Mouse (Mus musculus) lung, embryonic 14.5 days (tissue): ENCODE data around the gene Tnfrsf11a. TPM values are rescaled to one million over a fixed set of nuclear protein-coding genes. Genes with fewer than 3 reads are reported as not detected.

ENCODE experiments used
- ATAC-seq: fragments of 200-750 bp; cut with Nextera tagmentation; 2 replicates; pipeline ENCODE4 v1.8.0; 2017; ENCODE audit warnings: mild to moderate bottlenecking, moderate TSS enrichment, moderate library complexity; ENCODE audit not compliant: insufficient read depth
- DNase-seq: peaks from one replicate; pipeline ENCODE4 v3.0.0-alpha.2; 2015
- H3K27ac ChIP-seq: fragments of 300-500 bp; sonication (generic); 2 replicates; pipeline ENCODE4 v1.5.1; 2014; ENCODE audit warnings: low read depth, mild to moderate bottlenecking, moderate library complexity
- H3K27me3 ChIP-seq: fragments of 300-500 bp; sonication (generic); 2 replicates; pipeline ENCODE4 v1.6.1; 2014; ENCODE audit warnings: low read length, control low read depth; ENCODE audit not compliant: insufficient read depth
- H3K36me3 ChIP-seq: fragments of 300-500 bp; sonication (generic); 2 replicates; pipeline ENCODE4 v1.6.1; 2014; ENCODE audit warnings: control low read depth; ENCODE audit not compliant: insufficient read depth
- H3K4me1 ChIP-seq: fragments of 300-500 bp; sonication (generic); 2 replicates; pipeline ENCODE4 v1.6.1; 2014; ENCODE audit warnings: antibody characterized with exemption, control low read depth; ENCODE audit not compliant: insufficient read depth
- H3K4me2 ChIP-seq: fragments of 300-500 bp; sonication (generic); 2 replicates; pipeline ENCODE4 v1.6.1; 2014; ENCODE audit warnings: mild to moderate bottlenecking
- H3K4me3 ChIP-seq: fragments of 300-500 bp; sonication (generic); 2 replicates; pipeline ENCODE4 v1.5.1; 2014; ENCODE audit warnings: low read depth, low read length
- H3K9ac ChIP-seq: fragments of 300-500 bp; sonication (generic); 2 replicates; pipeline ENCODE4 v1.6.1; 2014
- H3K9me3 ChIP-seq: fragments of 300-500 bp; sonication (generic); 2 replicates; pipeline ENCODE4 v1.6.1; 2016; ENCODE audit warnings: low read depth, low read length, control low read depth
- CTCF ChIP-seq: IDR thresholded peaks from 2 replicates; pipeline ENCODE4 v1.5.1; 2016; ENCODE audit warnings: antibody characterized with exemption, low read depth
- WGBS: fragments of 180-500 bp; shearing (Covaris S2); extraction: QIAGEN DNeasy Blood & Tissue Kit; methylation state at CpG from one replicate; pipeline ENCODE4 v1.1.7; 2014; 5-methylcytosine and 5-hydroxymethylcytosine counted together
- polyA plus RNA-seq: library from polyadenylated mRNA; unstranded; fragments of >200 nt; fragmentation: Nextera tagmentation; extraction: Ambion mirVana; gene quantifications from 2 replicates; pipeline ENCODE4 v1.2.1, GENCODE M21; 2014

The Tnfrsf11a gene
- polyA plus RNA-seq, 1 experiment from 2014 or later: 2.1 TPM

GRCm38 (mm10) chr1:105878416-105878815, 97.9 kb downstream of the Tnfrsf11a start:
- no peaks in the 10 kb centered on the region for H3K9me3 ChIP-seq
- H3K9ac ChIP-seq: no peak overlapping the region
- no peak overlapping the region for H3K4me3 ChIP-seq
- H3K36me3 ChIP-seq: no peaks in the 10 kb centered on the region
- 86% methylated on average over 11 of the region's 11 CpGs for WGBS
- H3K27me3 ChIP-seq: no peaks in the 10 kb centered on the region
- H3K27ac ChIP-seq: no peak overlapping the region
- H3K4me2 ChIP-seq: no peak overlapping the region
- no peaks in the 10 kb centered on the region for H3K4me1 ChIP-seq
- DNase-seq: no peak
- TF ChIP-seq CTCF: no peak
- ATAC-seq: no peak

- Histone ChIP-seq H3K27ac (no peak overlapping the region), H3K9me3 (no peaks in the 10 kb centered on the region), H3K4me2 (peak overlapping the region; percentile 54), H3K9ac (no peak overlapping the region), H3K4me3 (no peak overlapping the region; the same call in 1 of the 2 replicates), H3K27me3 (no peaks in the 10 kb centered on the region), H3K4me1 (no peaks in the 10 kb centered on the region), H3K36me3 (no peaks in the 10 kb centered on the region)
- DNase-seq: peak; percentile 46
- peak; percentile 68 for ATAC-seq
- peak; percentile 64 for TF ChIP-seq CTCF
- 19% methylated on average over 25 of the region's 25 CpGs for WGBS
Observed at GRCm38 (mm10) chr1:105880555-105881304, 100.2 kb downstream of the Tnfrsf11a start.

GRCm38 (mm10) chr1:105881466-105881865, 100.9 kb downstream of the Tnfrsf11a start:
- Histone ChIP-seq H3K4me1 (no peaks in the 10 kb centered on the region), H3K27ac (no peak overlapping the region), H3K27me3 (no peaks in the 10 kb centered on the region), H3K4me3 (no peak overlapping the region), H3K36me3 (no peaks in the 10 kb centered on the region), H3K9me3 (no peaks in the 10 kb centered on the region), H3K4me2 (peak overlapping the region; percentile 54; the same call in 1 of the 2 replicates), H3K9ac (no peak overlapping the region)
- no peak for TF ChIP-seq CTCF
- DNase-seq (no peak), ATAC-seq (no peak)
- WGBS: 74% methylated on average over 7 of the region's 7 CpGs

GRCm38 (mm10) chr1:105883498-105883897, 103.0 kb downstream of the Tnfrsf11a start:
- no peak overlapping the region for H3K27ac ChIP-seq
- no peaks in the 10 kb centered on the region for H3K36me3 ChIP-seq
- H3K9ac ChIP-seq: no peak overlapping the region
- no peaks in the 10 kb centered on the region for H3K9me3 ChIP-seq
- no peak for TF ChIP-seq CTCF
- DNase-seq (no peak), ATAC-seq (no peak)
- H3K4me1 ChIP-seq: no peaks in the 10 kb centered on the region
- H3K27me3 ChIP-seq: no peaks in the 10 kb centered on the region
- 66% methylated on average over 2 of the region's 2 CpGs for WGBS
- no peak overlapping the region for H3K4me2 ChIP-seq
- no peak overlapping the region for H3K4me3 ChIP-seq

- no peaks in the 10 kb centered on the region for H3K27me3 ChIP-seq
- WGBS: 80% methylated on average over 1 of the region's 1 CpGs
- ATAC-seq: no peak
- no peak overlapping the region for H3K9ac ChIP-seq
- H3K4me3 ChIP-seq: no peak overlapping the region
- H3K27ac ChIP-seq: no peak overlapping the region
- H3K4me1 ChIP-seq: no peaks in the 10 kb centered on the region
- H3K9me3 ChIP-seq: no peaks in the 10 kb centered on the region
- no peak for TF ChIP-seq CTCF
- no peaks in the 10 kb centered on the region for H3K36me3 ChIP-seq
- no peak for DNase-seq
- H3K4me2 ChIP-seq: no peak overlapping the region
Observed at GRCm38 (mm10) chr1:105885101-105885500, 104.6 kb downstream of the Tnfrsf11a start.

GRCm38 (mm10) chr1:105885575-105885974, 105.1 kb downstream of the Tnfrsf11a start:
- H3K9ac ChIP-seq: no peak overlapping the region
- ATAC-seq (no peak), DNase-seq (no peak)
- no peak overlapping the region for H3K4me3 ChIP-seq
- H3K36me3 ChIP-seq: no peaks in the 10 kb centered on the region
- H3K9me3 ChIP-seq: no peaks in the 10 kb centered on the region
- no peak overlapping the region for H3K4me2 ChIP-seq
- H3K4me1 ChIP-seq: no peaks in the 10 kb centered on the region
- no peaks in the 10 kb centered on the region for H3K27me3 ChIP-seq
- TF ChIP-seq CTCF: no peak
- H3K27ac ChIP-seq: no peak overlapping the region
- 65% methylated on average over 5 of the region's 5 CpGs for WGBS

GRCm38 (mm10) chr1:105886358-105886757, 105.8 kb downstream of the Tnfrsf11a start:
- no peak overlapping the region for H3K9ac ChIP-seq
- H3K27ac ChIP-seq: no peak overlapping the region
- DNase-seq (no peak), ATAC-seq (peak; percentile 60)
- H3K27me3 ChIP-seq: no peaks in the 10 kb centered on the region
- no peak overlapping the region for H3K4me3 ChIP-seq
- H3K36me3 ChIP-seq: no peaks in the 10 kb centered on the region
- no peak for TF ChIP-seq CTCF
- no peaks in the 10 kb centered on the region for H3K9me3 ChIP-seq
- no peak overlapping the region for H3K4me2 ChIP-seq
- no peaks in the 10 kb centered on the region for H3K4me1 ChIP-seq
- 64% methylated on average over 5 of the region's 5 CpGs for WGBS
